Mouse (Mus musculus) lung, adult 2 months (tissue): ENCODE measurements around the gene Col1a2. TPM values are rescaled to one million over a fixed set of nuclear protein-coding genes. Genes with fewer than 3 reads are reported as not detected.

Source experiments
- DNase-seq: peaks from one replicate; pipeline ENCODE4 v3.0.0; 2022
- H3K4me1 ChIP-seq: fragments of 200-500 bp; 2 replicates; pipeline ENCODE4 v1.6.1; 2011; ENCODE audit warnings: low read length; ENCODE audit not compliant: control insufficient read depth, insufficient read depth
- H3K4me3 ChIP-seq: fragments of 200-500 bp; replicated peaks from 2 replicates; pipeline ENCODE3; 2011; ENCODE audit warnings: low read depth, mild to moderate bottlenecking, control low read depth, low read length; ENCODE audit errors: extremely low read depth
- CTCF ChIP-seq: fragments of 200-500 bp; IDR thresholded peaks from 2 replicates; pipeline ENCODE4 v1.5.1; 2011; ENCODE audit warnings: mild to moderate bottlenecking, low read length, control low read depth; ENCODE audit not compliant: insufficient read depth
- POLR2A ChIP-seq: fragments of 200-500 bp; IDR thresholded peaks from 2 replicates; pipeline ENCODE4 v1.6.1; 2011; ENCODE audit warnings: low read depth, mild to moderate bottlenecking, control low read depth, low read length, borderline replicate concordance; ENCODE audit errors: extremely low read depth
- WGBS: fragments of 180-500 bp; shearing (Covaris S2); methylation state at CpG from one replicate; pipeline ENCODE4 v1.1.7; 2018; 5-methylcytosine and 5-hydroxymethylcytosine counted together
- polyA plus RNA-seq: library from polyadenylated mRNA; depleted of rRNA; stranded (reverse); fragments of >200 nt; gene quantifications from 2 replicates; pipeline ENCODE4 v1.2.3, GENCODE M21; 2012; rRNA removed

Col1a2 gene
- polyA plus RNA-seq: 151 and 172 TPM in 2 replicates

DNA sequence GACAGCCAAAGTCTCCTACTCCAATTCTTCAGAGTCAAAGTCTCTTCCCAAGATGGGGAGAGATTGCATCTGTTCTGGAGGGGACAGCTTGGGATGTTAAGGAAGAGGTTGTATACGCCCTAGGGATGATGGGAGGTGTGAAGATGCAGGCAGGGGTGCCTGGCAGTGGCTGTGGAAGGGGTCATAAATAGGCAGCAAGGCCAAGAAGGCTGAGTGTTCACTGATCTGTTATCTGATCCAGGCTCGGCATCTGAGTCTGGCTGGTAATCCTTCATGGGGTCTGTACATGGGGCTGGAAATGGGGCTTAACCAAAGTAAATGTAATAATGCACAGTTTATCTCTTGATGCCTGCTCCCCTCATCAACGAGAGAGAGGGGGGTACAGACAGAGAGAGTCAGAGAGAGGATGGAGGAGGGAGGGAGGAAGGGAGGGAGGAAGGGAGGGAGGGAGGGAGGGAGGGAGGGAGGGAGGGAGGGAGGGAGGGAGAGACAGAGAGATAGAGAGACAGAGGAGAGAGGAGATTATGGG lies at the start of gene Col1a2:
Gene Col1a2, plus strand, starts transcription at position 212 of the 529 bp plus-strand sequence.
- Histone ChIP-seq H3K4me1 (no peaks in the 10 kb centered on the region), H3K4me3 (peak within 1 kb of the TSS; percentile 82)
- 25% methylated on average over 3 of the region's 3 CpGs for WGBS
- TF ChIP-seq CTCF: no peak
- no peak for DNase-seq

DNA sequence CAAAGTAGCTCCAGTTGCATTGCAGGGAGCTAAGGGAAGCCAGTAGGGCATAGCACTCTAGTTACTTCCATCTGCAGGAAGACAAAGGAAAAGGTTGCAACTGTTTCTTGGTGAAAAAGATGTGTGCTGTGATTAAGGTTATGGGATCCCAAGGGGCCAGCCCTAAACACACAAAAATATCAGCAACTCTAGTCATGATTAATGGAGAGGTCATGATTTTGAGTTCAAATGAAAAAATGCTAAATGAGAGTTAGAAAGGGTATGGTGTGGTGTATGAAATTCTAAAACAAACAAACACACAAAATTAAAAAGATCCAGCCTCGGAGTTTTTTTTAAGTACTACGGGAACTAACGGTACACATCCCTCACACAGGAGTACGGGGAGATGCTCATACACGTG lies 49.1 kb upstream of the Col1a2 start:
- Histone ChIP-seq H3K4me3 (no peak overlapping the region), H3K4me1 (no peaks in the 10 kb centered on the region)
- TF ChIP-seq POLR2A (no peak), CTCF (no peak)
- 65% methylated on average over 5 of the region's 5 CpGs for WGBS
- DNase-seq: no peak

DNA sequence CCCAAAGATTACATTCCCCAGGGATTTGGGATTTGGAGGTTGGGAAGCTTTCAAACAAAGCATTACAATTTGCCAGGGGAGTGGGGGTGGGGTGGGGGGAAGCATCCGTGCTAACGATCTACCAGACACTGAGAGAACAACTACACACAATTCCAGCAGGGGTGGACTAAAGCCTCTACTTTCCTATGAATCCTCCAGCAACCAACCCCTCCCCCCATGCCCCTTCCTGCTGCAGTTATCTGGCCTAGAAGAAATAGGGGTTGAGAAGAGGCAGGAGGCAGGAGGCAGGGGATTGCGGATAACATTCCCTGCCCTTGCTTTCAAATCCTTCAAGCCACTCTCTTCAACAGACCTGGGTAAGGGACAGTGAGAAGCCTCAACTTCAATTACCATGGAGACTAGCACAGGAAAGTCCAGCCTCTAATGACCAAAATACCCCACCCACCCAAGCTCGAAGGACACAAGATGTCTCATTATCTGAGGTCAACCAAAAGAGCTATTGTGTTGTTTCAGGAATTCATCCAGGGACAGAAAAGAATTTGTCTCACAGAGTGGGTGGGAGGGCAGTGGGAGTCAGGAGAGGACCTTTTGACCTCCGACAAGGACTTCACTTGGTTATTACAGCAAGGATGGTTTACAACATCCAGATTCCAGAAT lies 48.5 kb upstream of the Col1a2 start:
- H3K4me1 ChIP-seq: no peaks in the 10 kb centered on the region
- WGBS: 41% methylated on average over 5 of the region's 5 CpGs
- TF ChIP-seq POLR2A: no peak
- no peak for TF ChIP-seq CTCF
- DNase-seq: no peak
- no peak overlapping the region for H3K4me3 ChIP-seq

DNA sequence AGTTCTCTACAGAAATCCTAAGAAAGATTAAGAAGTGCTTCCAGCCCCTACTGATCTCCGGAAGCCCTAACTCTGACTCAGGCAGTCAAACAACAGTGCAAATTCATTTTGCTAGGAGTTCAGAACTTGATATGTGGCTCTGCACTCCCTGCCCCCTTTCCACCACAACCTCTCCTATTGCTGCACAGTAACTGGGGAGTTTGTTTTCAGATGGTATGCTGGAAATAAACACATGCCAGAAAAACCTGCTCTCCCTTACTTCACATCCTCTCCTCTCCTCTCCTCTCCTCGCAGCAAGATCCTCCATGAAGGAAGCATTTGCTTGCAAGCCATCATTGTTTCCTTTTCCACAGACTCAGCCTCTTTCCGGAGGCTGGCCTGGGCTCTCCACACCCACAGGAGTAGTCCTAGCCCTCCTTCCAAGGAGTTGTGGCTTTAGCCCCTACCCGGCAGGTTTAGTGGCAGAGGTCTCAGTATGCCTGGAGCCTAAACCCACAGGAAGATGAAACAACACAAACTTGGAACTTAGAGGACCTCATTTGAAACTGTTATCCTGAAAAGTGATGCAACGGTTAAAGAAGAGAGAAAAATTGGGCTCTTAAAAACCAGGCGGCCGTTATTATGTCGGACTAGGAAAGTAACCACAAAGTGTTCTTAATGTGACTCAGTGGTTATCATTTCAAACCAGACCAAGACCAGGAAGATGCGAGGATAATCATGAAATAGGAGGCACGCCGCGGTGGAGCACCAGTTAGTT lies 47.7 kb upstream of the Col1a2 start:
- TF ChIP-seq POLR2A (no peak), CTCF (no peak)
- Histone ChIP-seq H3K4me3 (no peak overlapping the region), H3K4me1 (no peaks in the 10 kb centered on the region)
- WGBS: 45% methylated on average over 12 of the region's 12 CpGs
- DNase-seq: no peak

DNA sequence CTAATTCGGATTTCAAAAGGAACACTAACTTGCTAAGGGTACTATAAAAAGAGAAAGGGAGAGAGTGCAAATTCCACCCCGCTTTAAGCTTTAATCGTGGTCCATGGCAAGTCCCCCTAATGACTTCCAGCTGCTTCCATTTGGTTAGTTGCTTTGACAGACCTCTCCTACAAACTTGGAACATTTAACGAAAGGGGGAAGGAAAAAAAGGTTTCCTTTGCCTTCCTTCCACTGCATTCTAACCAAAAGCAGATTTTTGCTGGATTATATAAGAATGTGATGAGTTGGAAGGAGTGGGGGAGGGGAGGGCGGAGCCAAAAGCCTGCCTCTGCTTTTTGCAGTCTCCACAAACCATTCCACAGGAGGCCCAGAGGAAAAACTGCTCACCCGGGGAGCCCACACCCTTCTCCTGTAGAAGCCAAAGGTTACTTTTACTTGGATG lies 47.0 kb upstream of the Col1a2 start:
- no peaks in the 10 kb centered on the region for H3K4me1 ChIP-seq
- no peak for DNase-seq
- WGBS: 37% methylated on average over 6 of the region's 6 CpGs
- TF ChIP-seq CTCF (no peak), POLR2A (no peak)
- no peak overlapping the region for H3K4me3 ChIP-seq

DNA sequence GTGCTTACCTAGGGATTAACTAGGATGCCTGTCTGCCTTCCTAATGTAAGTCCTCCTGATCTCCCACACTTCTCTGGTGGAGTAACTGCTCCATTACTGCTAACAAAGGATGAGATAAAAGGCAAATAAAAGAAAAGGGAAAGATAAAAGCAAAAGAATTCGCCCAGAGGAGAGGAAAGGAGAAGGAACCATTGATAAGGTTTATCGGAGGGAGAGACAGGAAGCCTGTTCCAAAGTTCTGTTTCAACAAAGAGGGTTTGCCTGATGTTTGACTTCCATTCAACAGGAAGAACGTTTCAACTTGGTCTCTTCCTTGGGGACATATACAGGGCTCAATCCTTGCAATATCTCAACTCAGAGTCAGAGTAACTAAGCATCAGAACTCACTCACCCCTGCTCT lies 39.3 kb upstream of the Col1a2 start:
- WGBS: 28% methylated on average over 3 of the region's 3 CpGs
- DNase-seq: no peak
- Histone ChIP-seq H3K4me3 (no peak overlapping the region), H3K4me1 (no peaks in the 10 kb centered on the region)
- TF ChIP-seq POLR2A (no peak), CTCF (no peak)

DNA sequence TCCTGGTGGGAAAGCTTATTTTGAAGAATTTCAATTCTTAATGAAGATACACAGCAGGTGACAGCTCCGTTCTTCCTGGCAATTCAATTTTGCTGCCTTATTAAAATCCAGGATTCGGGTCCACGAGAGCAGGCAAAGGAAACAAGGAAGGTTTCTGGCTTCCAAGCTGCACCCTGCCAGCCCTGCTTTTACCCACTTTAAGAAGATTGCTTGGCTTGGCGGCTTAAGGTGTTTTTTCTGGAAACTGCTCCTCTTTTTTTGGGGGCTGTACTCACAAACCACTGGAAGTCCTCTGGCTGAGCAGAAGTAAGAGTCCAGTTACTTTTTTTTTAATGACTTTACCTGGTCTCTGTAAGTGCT lies 21.1 kb upstream of the Col1a2 start:
- TF ChIP-seq POLR2A: no peak
- no peak for TF ChIP-seq CTCF
- DNase-seq: no peak
- H3K4me1 ChIP-seq: no peaks in the 10 kb centered on the region; the same call in 1 of the 2 replicates
- WGBS: 66% methylated on average over 4 of the region's 4 CpGs
- no peak overlapping the region for H3K4me3 ChIP-seq

DNA sequence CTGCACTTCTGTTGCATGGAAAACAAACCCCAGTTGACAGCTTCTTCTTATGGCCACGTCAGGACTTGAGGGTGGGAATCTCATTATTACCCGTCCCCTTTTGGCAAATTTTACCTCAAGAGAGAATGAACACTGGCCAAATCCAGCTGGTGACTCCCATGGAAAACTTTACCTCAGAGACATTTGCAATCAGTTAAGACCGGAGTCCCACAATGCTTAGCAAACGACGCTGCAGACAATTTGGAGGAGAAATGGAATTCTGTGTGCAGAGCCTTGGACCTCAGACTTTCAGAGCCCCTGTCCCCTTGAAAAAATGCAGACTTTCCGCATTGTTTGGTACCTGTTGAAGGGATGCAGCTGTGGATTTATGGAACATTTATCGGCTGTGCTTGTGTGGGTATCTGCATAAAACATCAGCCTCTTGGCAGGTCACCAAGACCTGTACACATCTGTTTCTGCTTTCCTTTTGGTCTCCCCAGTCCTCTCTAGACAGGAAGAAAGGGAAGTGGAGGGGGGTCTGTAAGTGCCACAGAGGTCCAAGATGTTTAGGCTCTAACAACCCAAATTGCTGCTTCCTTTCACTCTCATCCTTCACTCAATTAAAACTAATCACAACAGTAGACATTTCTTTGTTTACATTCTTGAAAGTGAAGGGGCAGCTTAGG lies 20.5 kb upstream of the Col1a2 start:
- TF ChIP-seq POLR2A: no peak
- no peak for TF ChIP-seq CTCF
- WGBS: 22% methylated on average over 7 of the region's 7 CpGs
- no peak overlapping the region for H3K4me3 ChIP-seq
- DNase-seq: no peak
- H3K4me1 ChIP-seq: no peaks in the 10 kb centered on the region; the same call in 1 of the 2 replicates

DNA sequence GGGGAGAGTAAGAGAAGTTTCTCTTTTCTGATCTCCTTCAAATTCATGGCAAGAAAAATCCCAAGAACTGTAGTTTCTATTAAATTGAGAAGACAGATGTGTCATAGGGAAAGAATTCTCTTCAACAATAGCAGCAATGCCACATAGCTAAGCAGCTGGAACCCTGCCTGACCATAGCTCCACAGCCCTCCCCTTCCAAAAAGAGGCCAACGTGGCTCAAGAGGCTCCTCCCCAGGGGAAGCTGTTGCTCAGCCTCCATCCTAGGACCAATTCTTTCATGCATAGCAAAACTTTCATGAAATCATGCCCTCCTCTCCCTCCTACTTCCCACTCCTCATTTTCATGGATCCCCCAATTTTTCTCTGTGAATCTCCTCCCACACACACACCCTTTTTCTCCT lies 16.3 kb upstream of the Col1a2 start:
- no peak overlapping the region for H3K4me3 ChIP-seq
- TF ChIP-seq CTCF (no peak), POLR2A (no peak)
- WGBS: 8% methylated on average over 1 of the region's 1 CpGs
- no peaks in the 10 kb centered on the region; the same call in 1 of the 2 replicates for H3K4me1 ChIP-seq
- DNase-seq: no peak

DNA sequence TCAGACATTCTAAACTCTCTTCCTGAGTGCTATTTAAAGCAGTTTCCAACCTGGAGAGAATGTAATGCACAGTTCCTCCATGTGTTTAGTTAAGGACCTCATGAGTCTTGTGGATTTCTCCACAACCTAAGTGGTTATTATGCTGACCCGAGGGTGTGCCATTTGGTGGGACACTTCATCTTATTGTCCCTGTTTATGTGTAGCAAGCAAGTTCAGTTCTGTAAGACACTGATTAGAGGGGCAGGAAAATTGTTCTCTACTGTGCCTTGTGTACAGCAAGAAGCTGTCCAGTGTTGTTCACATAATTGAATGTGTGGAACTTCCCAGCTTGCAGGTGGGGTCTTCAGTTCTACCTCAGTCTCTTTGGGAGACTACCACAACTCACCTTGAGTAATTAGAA lies 15.6 kb upstream of the Col1a2 start:
- H3K4me1 ChIP-seq: no peaks in the 10 kb centered on the region; the same call in 1 of the 2 replicates
- WGBS: 5% methylated on average over 1 of the region's 1 CpGs
- TF ChIP-seq CTCF (no peak), POLR2A (no peak)
- H3K4me3 ChIP-seq: no peak overlapping the region
- DNase-seq: no peak
